Mouse (Mus musculus) cortical plate, adult 2 months (tissue): ENCODE data around the gene Ctss.

Source experiments
- CTCF ChIP-seq: fragments of 200-500 bp; IDR thresholded peaks from 2 replicates; pipeline ENCODE4 v1.5.1; 2011; ENCODE audit warnings: mild to moderate bottlenecking, control low read depth, low read length; ENCODE audit not compliant: insufficient read depth; ENCODE audit errors: extremely low read depth
- POLR2A ChIP-seq: fragments of 200-500 bp; IDR thresholded peaks from 2 replicates; pipeline ENCODE4 v1.6.1; 2011; ENCODE audit warnings: mild to moderate bottlenecking, low read length, control low read depth; ENCODE audit not compliant: insufficient read depth; ENCODE audit errors: extremely low read depth

DNA sequence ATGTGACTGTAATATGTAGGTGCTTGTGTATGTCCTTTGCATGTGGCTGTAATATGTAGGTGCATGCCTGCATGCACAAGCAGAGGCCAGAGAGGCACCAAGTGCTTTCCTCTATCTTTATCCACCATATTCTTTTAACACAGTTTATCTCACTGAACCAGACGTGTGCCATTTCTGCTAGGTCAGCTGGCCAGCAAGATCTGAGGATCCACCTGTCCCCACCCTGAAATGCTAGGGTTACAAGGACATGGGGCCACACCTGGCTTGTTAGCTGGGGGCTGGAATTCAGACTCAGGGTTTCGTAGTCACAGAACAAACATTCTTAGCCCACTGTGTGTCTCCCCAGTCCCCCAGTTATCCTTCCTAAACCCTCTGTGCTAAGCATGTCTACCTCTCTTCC is 7.3 kb upstream of the Ctss start:
- TF ChIP-seq POLR2A (no peak), CTCF (no peak)
